8 mouse cellular contexts compared by ENCODE assay signal in the genomic region with DNA sequence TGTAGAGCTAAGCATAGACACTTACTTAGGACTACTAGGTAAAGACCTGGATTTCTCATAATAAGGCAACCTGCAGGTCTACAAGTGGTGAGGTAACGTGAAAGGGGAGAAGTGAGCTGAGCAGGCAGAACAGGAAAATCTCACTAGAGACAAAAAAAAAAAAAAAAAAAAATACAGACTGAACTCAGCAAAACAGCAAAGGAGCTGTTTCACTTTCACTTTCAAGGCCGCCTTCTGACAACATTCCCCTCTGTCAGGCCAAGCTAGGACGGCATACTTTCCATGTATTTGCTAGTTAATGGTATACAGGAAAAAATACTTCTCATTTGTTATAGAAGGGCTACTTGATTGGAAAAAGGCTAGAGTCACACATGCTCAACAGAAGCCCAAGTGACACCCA. TPM values are rescaled to one million over a fixed set of nuclear protein-coding genes. Genes with fewer than 3 reads are reported as not detected.
DNase-seq lines count a peak whose midpoint lies in the region; ATAC-seq and TF ChIP-seq lines count a peak whose summit lies in the region.
"Had no signal": no experiment of that assay in that cellular context is flagged by ENCODE, and none has a peak within 500 bp of the region (broad histone marks: within the 10 kb centered on the region; RNA-seq: fewer than 3 reads in every experiment).

No protein-coding gene starts in this region.

- peak overlapping the region; percentile 51 for H3K4me2 ChIP-seq in intestine, postnatal 0 days (replicated peaks; ENCODE audit: low read depth)
- peak overlapping the region; percentile 80 for H3K4me2 ChIP-seq in myocyte (ENCODE audit: low read depth)
- H3K4me2 ChIP-seq: midbrain, embryonic 15.5 days had no signal

- H3K9ac ChIP-seq in intestine, postnatal 0 days (ENCODE audit: low read depth, low read length): no peak overlapping the region
- H3K9ac ChIP-seq: midbrain, embryonic 15.5 days had no signal

- no peaks in the 10 kb centered on the region for H3K9me3 ChIP-seq in intestine, postnatal 0 days (ENCODE audit: control insufficient read depth)
- H3K9me3 ChIP-seq: midbrain, embryonic 15.5 days had no signal

- H3K36me3 ChIP-seq in intestine, postnatal 0 days (ENCODE audit: control insufficient read depth, insufficient read depth): no peaks in the 10 kb centered on the region
- H3K36me3 ChIP-seq in myocyte (ENCODE audit: control insufficient read depth, insufficient read depth): no peaks in the 10 kb centered on the region
- H3K36me3 ChIP-seq: midbrain, embryonic 15.5 days had no signal

- no peaks in the 10 kb centered on the region for H3K4me1 ChIP-seq in intestine, postnatal 0 days (replicated peaks; ENCODE audit: control insufficient read depth, insufficient read depth, low read length)
- H3K4me1 ChIP-seq: midbrain, embryonic 15.5 days had no signal

- no peak for TF ChIP-seq CTCF in intestine, postnatal 0 days (IDR thresholded peaks at IDR 0.05; ENCODE audit: low read depth)
- TF ChIP-seq CTCF in layer of hippocampus, adult 2 months (conservative IDR thresholded peaks at IDR 0.05): no peak

- no peaks in the 10 kb centered on the region for H3K27me3 ChIP-seq in intestine, postnatal 0 days (replicated peaks; ENCODE audit: control insufficient read depth, insufficient read depth, low read length)
- H3K27me3 ChIP-seq in myocyte (ENCODE audit: control insufficient read depth, insufficient read depth, insufficient read length): no peaks in the 10 kb centered on the region
- H3K27me3 ChIP-seq: midbrain, embryonic 15.5 days had no signal

- no peak for TF ChIP-seq POLR2A in myocyte (IDR thresholded peaks at IDR 0.05; ENCODE audit: insufficient read length, low read depth)

- ATAC-seq in intestine, postnatal 0 days: no peak
- ATAC-seq: midbrain, embryonic 15.5 days had no signal

- no peaks in the 10 kb centered on the region for H3K79me2 ChIP-seq in myocyte (ENCODE audit: control insufficient read depth, insufficient read depth)

- no peak overlapping the region for H3K27ac ChIP-seq in intestine, postnatal 0 days (ENCODE audit: low read depth, low read length)
- no peak overlapping the region for H3K27ac ChIP-seq in layer of hippocampus, adult 2 months
- H3K27ac ChIP-seq: midbrain, embryonic 15.5 days had no signal

- H3K4me3 ChIP-seq in intestine, postnatal 0 days (ENCODE audit: low read depth, low read length): no peak overlapping the region
- no peak overlapping the region for H3K4me3 ChIP-seq in myocyte
- no peak overlapping the region for H3K4me3 ChIP-seq in layer of hippocampus, adult 2 months
- H3K4me3 ChIP-seq: midbrain, embryonic 15.5 days had no signal

- DNase-seq in CD4-positive, CD25-positive, alpha-beta regulatory T cell, adult 2 months (ENCODE audit: low read depth, low spot score): peak; percentile 81
- peak; percentile 61 for DNase-seq in T-cell, adult 2 months (ENCODE audit: low spot score)
- DNase-seq in testis, postnatal 10 days (ENCODE audit: low spot score): no peak
- DNase-seq in layer of hippocampus, adult 2 months (ENCODE audit: low spot score in 2 of 2): no peak
- DNase-seq in right cerebral cortex, postnatal 36 days (ENCODE audit: low spot score in 2 of 2): no peak

- WGBS in intestine, postnatal 0 days: 12% methylated on average over 3 of the region's 3 CpGs

- H3ac ChIP-seq in myocyte (ENCODE audit: control insufficient read depth, insufficient read length): no peak overlapping the region

TF ChIP-seq in myocyte, 11 proteins besides CTCF, POLR2A, EP300 and RAD21:
- no peak for TF ChIP-seq E2F4 (IDR thresholded peaks at IDR 0.05; ENCODE audit: insufficient read depth)
- TF ChIP-seq USF1 (IDR thresholded peaks at IDR 0.05; ENCODE audit: low read depth): no peak
- TF ChIP-seq MAX (IDR thresholded peaks at IDR 0.05; ENCODE audit: low read depth): no peak
- TF ChIP-seq TCF3 (IDR thresholded peaks at IDR 0.05; ENCODE audit: insufficient read length, low read depth): no peak
- TF ChIP-seq CEBPB (IDR thresholded peaks at IDR 0.05; ENCODE audit: insufficient read depth, poor library complexity, severe bottlenecking): no peak
- no peak for TF ChIP-seq SRF (IDR thresholded peaks at IDR 0.05; ENCODE audit: control insufficient read depth, insufficient read length, low read depth)
- TF ChIP-seq REST (IDR thresholded peaks at IDR 0.05; ENCODE audit: insufficient read depth, insufficient read length): no peak
- TF ChIP-seq MYOD1 (IDR thresholded peaks at IDR 0.05; ENCODE audit: control insufficient read depth in 1 of 3, insufficient read length in 2 of 3, low read depth in 2 of 3): no peak
- no peak for TF ChIP-seq POLR2AphosphoS2 (IDR thresholded peaks at IDR 0.05; ENCODE audit: insufficient read length, low read depth)

RNA-seq across cellular contexts. Expression of a gene that starts 10.0 kb away (rescaled TPM):
- polyA plus RNA-seq in intestine, postnatal 0 days (2015; fragmentation: Nextera tagmentation; extraction: Ambion mirVana): 24.2 and 25.9 TPM in 2 replicates
- polyA plus RNA-seq in myocyte (2012; fragmentation: generic; extraction: Trizol): 76.9 TPM
- 100 to 1,000 TPM; 112 to 120 TPM for total RNA-seq in layer of hippocampus, adult 2 months (2021)

Comparison
In these comparisons a context has a peak if more than half of its experiments do, and no peak if none do; other contexts are left out.
1. DNase-seq: peak in CD4-positive, CD25-positive, alpha-beta regulatory T cell, adult 2 months (single experiment) and T-cell, adult 2 months (single experiment); none in testis, postnatal 10 days (single experiment), layer of hippocampus, adult 2 months (0 of 2) and right cerebral cortex, postnatal 36 days (0 of 2).